Mouse (Mus musculus): ENCODE measurements at regions not wholly inside any gene's neighbourhood (a gene's known extent, or its start where the extent isn't known, plus 50 kb on each side); places are given as distances from the start of the nearest gene placed in this dataset.

- Histone ChIP-seq H3K4me1 (ENCODE audit: control insufficient read depth, insufficient read depth, low read length) (no peaks in the 10 kb centered on the region), H3K9ac (ENCODE audit: low read depth, low read length) (no peak overlapping the region), H3K36me3 (ENCODE audit: control insufficient read depth, insufficient read depth, low read length) (no peaks in the 10 kb centered on the region), H3K27ac (replicated peaks; ENCODE audit: low read depth, low read length) (no peak overlapping the region), H3K27me3 (replicated peaks; ENCODE audit: control insufficient read depth, insufficient read depth, low read length) (no peaks in the 10 kb centered on the region), H3K4me2 (ENCODE audit: low read depth, low read length) (no peak overlapping the region), H3K4me3 (ENCODE audit: low read depth, low read length) (no peak overlapping the region), H3K9me3 (ENCODE audit: control insufficient read depth, low read length) (no peaks in the 10 kb centered on the region)
- no peak for ATAC-seq (ENCODE audit: low read depth)
- 62% methylated on average over 10 of the region's 10 CpGs for WGBS
- DNase-seq (ENCODE audit: low spot score): peak; percentile 6
Observed at GRCm38 (mm10) chr5:64478599-64479214, 322.6 kb downstream of the Tbc1d1 start.

GRCm38 (mm10) chr5:64479315-64479714 lies 323.2 kb downstream of the Tbc1d1 start:
- no peak overlapping the region for H3K27ac ChIP-seq (replicated peaks; ENCODE audit: low read depth, low read length)
- H3K27me3 ChIP-seq (replicated peaks; ENCODE audit: control insufficient read depth, insufficient read depth, low read length): no peaks in the 10 kb centered on the region
- H3K4me2 ChIP-seq (ENCODE audit: low read depth, low read length): no peak overlapping the region
- H3K4me3 ChIP-seq (ENCODE audit: low read depth, low read length): no peak overlapping the region
- DNase-seq (ENCODE audit: low spot score) (peak; percentile 79), ATAC-seq (ENCODE audit: low read depth) (peak; percentile 85)
- no peaks in the 10 kb centered on the region for H3K4me1 ChIP-seq (ENCODE audit: control insufficient read depth, insufficient read depth, low read length)
- 17% methylated on average over 8 of the region's 8 CpGs for WGBS
- no peaks in the 10 kb centered on the region for H3K36me3 ChIP-seq (ENCODE audit: control insufficient read depth, insufficient read depth, low read length)
- no peaks in the 10 kb centered on the region for H3K9me3 ChIP-seq (ENCODE audit: control insufficient read depth, low read length)
- no peak overlapping the region for H3K9ac ChIP-seq (ENCODE audit: low read depth, low read length)

- H3K36me3 ChIP-seq (ENCODE audit: control insufficient read depth, insufficient read depth, low read length): no peaks in the 10 kb centered on the region
- ATAC-seq (ENCODE audit: low read depth) (no peak), DNase-seq (ENCODE audit: low spot score) (no peak)
- no peak overlapping the region for H3K27ac ChIP-seq (replicated peaks; ENCODE audit: low read depth, low read length)
- no peak overlapping the region for H3K4me3 ChIP-seq (ENCODE audit: low read depth, low read length)
- no peaks in the 10 kb centered on the region for H3K9me3 ChIP-seq (ENCODE audit: control insufficient read depth, low read length)
- H3K4me2 ChIP-seq (ENCODE audit: low read depth, low read length): no peak overlapping the region
- H3K9ac ChIP-seq (ENCODE audit: low read depth, low read length): no peak overlapping the region
- no peaks in the 10 kb centered on the region for H3K4me1 ChIP-seq (ENCODE audit: control insufficient read depth, insufficient read depth, low read length)
- H3K27me3 ChIP-seq (replicated peaks; ENCODE audit: control insufficient read depth, insufficient read depth, low read length): no peaks in the 10 kb centered on the region
- WGBS: 80% methylated on average over 3 of the region's 3 CpGs
Observed at GRCm38 (mm10) chr5:64485043-64485442, 318.1 kb upstream of the Klf3 start.

GRCm38 (mm10) chr5:64485856-64486255 lies 317.3 kb upstream of the Klf3 start:
- no peaks in the 10 kb centered on the region for H3K9me3 ChIP-seq (ENCODE audit: control insufficient read depth, low read length)
- H3K27ac ChIP-seq (replicated peaks; ENCODE audit: low read depth, low read length): no peak overlapping the region

GRCm38 (mm10) chr5:64486761-64487160 lies 316.4 kb upstream of the Klf3 start:
- no peaks in the 10 kb centered on the region for H3K9me3 ChIP-seq (ENCODE audit: control insufficient read depth, low read length)
- ATAC-seq (ENCODE audit: low read depth) (no peak), DNase-seq (ENCODE audit: low spot score) (no peak)
- H3K4me1 ChIP-seq (ENCODE audit: control insufficient read depth, insufficient read depth, low read length): 0 out of 2 replicates have a peak, but pooled peaks cover 4% of the 10 kb centered on the region
- H3K4me2 ChIP-seq (ENCODE audit: low read depth, low read length): no peak overlapping the region
- H3K36me3 ChIP-seq (ENCODE audit: control insufficient read depth, insufficient read depth, low read length): no peaks in the 10 kb centered on the region
- no peaks in the 10 kb centered on the region for H3K27me3 ChIP-seq (replicated peaks; ENCODE audit: control insufficient read depth, insufficient read depth, low read length)
- no peak overlapping the region for H3K27ac ChIP-seq (replicated peaks; ENCODE audit: low read depth, low read length)
- H3K4me3 ChIP-seq (ENCODE audit: low read depth, low read length): no peak overlapping the region
- 88% methylated on average over 1 of the region's 1 CpGs for WGBS
- H3K9ac ChIP-seq (ENCODE audit: low read depth, low read length): no peak overlapping the region

More at GRCm38 (mm10) chr5:64485856-64486255, 317.3 kb upstream of the Klf3 start:
- 95% methylated on average over 6 of the region's 6 CpGs for WGBS
- Histone ChIP-seq H3K4me2 (ENCODE audit: low read depth, low read length) (no peak overlapping the region), H3K9ac (ENCODE audit: low read depth, low read length) (no peak overlapping the region), H3K4me3 (ENCODE audit: low read depth, low read length) (no peak overlapping the region), H3K36me3 (ENCODE audit: control insufficient read depth, insufficient read depth, low read length) (no peaks in the 10 kb centered on the region), H3K4me1 (ENCODE audit: control insufficient read depth, insufficient read depth, low read length) (0 out of 2 replicates have a peak, but pooled peaks cover 4% of the 10 kb centered on the region), H3K27me3 (replicated peaks; ENCODE audit: control insufficient read depth, insufficient read depth, low read length) (no peaks in the 10 kb centered on the region)
- DNase-seq (ENCODE audit: low spot score) (no peak), ATAC-seq (ENCODE audit: low read depth) (no peak)

GRCm38 (mm10) chr5:64487698-64488398 lies 315.3 kb upstream of the Klf3 start:
- H3K9ac ChIP-seq (ENCODE audit: low read depth, low read length): no peak overlapping the region
- 71% methylated on average over 14 of the region's 14 CpGs for WGBS

GRCm38 (mm10) chr5:64489656-64490444 lies 313.3 kb upstream of the Klf3 start:
- no peak overlapping the region for H3K27ac ChIP-seq (replicated peaks; ENCODE audit: low read depth, low read length)
- H3K27me3 ChIP-seq (replicated peaks; ENCODE audit: control insufficient read depth, insufficient read depth, low read length): no peaks in the 10 kb centered on the region
- no peak overlapping the region for H3K4me3 ChIP-seq (ENCODE audit: low read depth, low read length)
- no peak for DNase-seq (ENCODE audit: low spot score)
- 83% methylated on average over 4 of the region's 4 CpGs for WGBS
- H3K4me2 ChIP-seq (ENCODE audit: low read depth, low read length): no peak overlapping the region
- no peaks in the 10 kb centered on the region for H3K9me3 ChIP-seq (ENCODE audit: control insufficient read depth, low read length)
- H3K4me1 ChIP-seq (ENCODE audit: control insufficient read depth, insufficient read depth, low read length): 0 out of 2 replicates have a peak, but pooled peaks cover 4% of the 10 kb centered on the region
- H3K36me3 ChIP-seq (ENCODE audit: control insufficient read depth, insufficient read depth, low read length): no peaks in the 10 kb centered on the region
- H3K9ac ChIP-seq (ENCODE audit: low read depth, low read length): no peak overlapping the region
- ATAC-seq (ENCODE audit: low read depth): no peak

More at GRCm38 (mm10) chr5:64487698-64488398, 315.3 kb upstream of the Klf3 start:
- no peak overlapping the region for H3K4me3 ChIP-seq (ENCODE audit: low read depth, low read length)
- H3K36me3 ChIP-seq (ENCODE audit: control insufficient read depth, insufficient read depth, low read length): no peaks in the 10 kb centered on the region
- no peak overlapping the region for H3K27ac ChIP-seq (replicated peaks; ENCODE audit: low read depth, low read length)
- H3K4me2 ChIP-seq (ENCODE audit: low read depth, low read length): no peak overlapping the region
- DNase-seq (ENCODE audit: low spot score): no peak
- ATAC-seq (ENCODE audit: low read depth): no peak
- H3K4me1 ChIP-seq (ENCODE audit: control insufficient read depth, insufficient read depth, low read length): 0 out of 2 replicates have a peak, but pooled peaks cover 4% of the 10 kb centered on the region
- no peaks in the 10 kb centered on the region for H3K27me3 ChIP-seq (replicated peaks; ENCODE audit: control insufficient read depth, insufficient read depth, low read length)
- H3K9me3 ChIP-seq (ENCODE audit: control insufficient read depth, low read length): no peaks in the 10 kb centered on the region

- Histone ChIP-seq H3K27ac (replicated peaks; ENCODE audit: low read depth, low read length) (no peak overlapping the region), H3K27me3 (replicated peaks; ENCODE audit: control insufficient read depth, insufficient read depth, low read length) (no peaks in the 10 kb centered on the region), H3K9me3 (ENCODE audit: control insufficient read depth, low read length) (no peaks in the 10 kb centered on the region), H3K4me1 (ENCODE audit: control insufficient read depth, insufficient read depth, low read length) (0 out of 2 replicates have a peak, but pooled peaks cover 4% of the 10 kb centered on the region), H3K36me3 (ENCODE audit: control insufficient read depth, insufficient read depth, low read length) (no peaks in the 10 kb centered on the region), H3K4me2 (ENCODE audit: low read depth, low read length) (no peak overlapping the region), H3K9ac (ENCODE audit: low read depth, low read length) (no peak overlapping the region), H3K4me3 (ENCODE audit: low read depth, low read length) (no peak overlapping the region)
- WGBS: 59% methylated on average over 5 of the region's 5 CpGs
- no peak for DNase-seq (ENCODE audit: low spot score)
- no peak for ATAC-seq (ENCODE audit: low read depth)
Observed at GRCm38 (mm10) chr5:64490445-64490950, 312.7 kb upstream of the Klf3 start.
